Mouse (Mus musculus): Measurements from ENCODE around the gene Pacrg. TPM values are rescaled to one million over a fixed set of nuclear protein-coding genes. Genes with fewer than 3 reads are reported as not detected.

Pacrg gene
- total RNA-seq, 1 experiment from 2014 or later, result 0.89 TPM

DNA sequence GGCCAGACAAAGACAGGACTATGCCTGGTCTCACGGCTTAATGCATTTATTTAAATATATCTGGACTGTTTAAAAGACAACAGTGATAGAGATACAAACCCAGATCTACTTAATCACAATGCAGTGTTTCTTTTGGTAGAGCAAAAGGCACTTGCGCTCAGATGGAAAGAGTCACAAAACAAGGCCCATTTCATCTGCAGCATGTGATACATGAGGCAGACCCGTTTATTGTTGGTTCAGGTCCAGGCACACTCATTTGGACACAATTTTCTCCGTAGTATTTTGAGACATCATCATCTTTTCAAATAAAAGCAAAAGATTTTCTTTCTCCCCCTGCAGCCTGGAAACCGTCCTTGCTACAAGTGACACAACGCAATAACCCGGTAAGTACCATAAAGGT is 384.1 kb downstream of the Pacrg start:
- ATAC-seq (replicated peaks in 1 of 2; ENCODE audit: insufficient read depth in 1 of 2, low FRiP score in 2 of 2, low TSS enrichment in 1 of 2, low read depth in 1 of 2, poor library complexity in 2 of 2, severe bottlenecking in 2 of 2), result no peak

DNA sequence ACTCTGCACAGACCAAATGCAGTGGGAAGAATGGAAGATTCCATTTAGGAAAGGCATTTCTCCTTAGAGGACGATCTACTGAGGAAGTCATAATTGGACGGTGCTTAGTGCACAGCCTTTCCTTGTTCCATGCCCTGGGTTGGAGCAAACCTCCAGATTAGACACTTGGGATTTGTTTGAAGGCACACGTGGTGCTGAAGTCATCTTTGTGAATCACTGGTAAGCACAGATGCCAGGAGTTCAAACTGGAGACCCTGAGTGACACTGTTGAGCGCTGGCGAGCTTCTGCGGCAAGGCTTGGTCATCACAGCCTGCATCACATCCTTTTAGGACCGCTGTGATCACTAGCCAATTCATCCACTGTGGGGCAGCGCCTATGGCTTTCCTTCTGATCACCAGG is 385.7 kb downstream of the Pacrg start:
- no peak for ATAC-seq (replicated peaks in 1 of 2; ENCODE audit: insufficient read depth in 1 of 2, low FRiP score in 2 of 2, low TSS enrichment in 1 of 2, low read depth in 1 of 2, poor library complexity in 2 of 2, severe bottlenecking in 2 of 2)

DNA sequence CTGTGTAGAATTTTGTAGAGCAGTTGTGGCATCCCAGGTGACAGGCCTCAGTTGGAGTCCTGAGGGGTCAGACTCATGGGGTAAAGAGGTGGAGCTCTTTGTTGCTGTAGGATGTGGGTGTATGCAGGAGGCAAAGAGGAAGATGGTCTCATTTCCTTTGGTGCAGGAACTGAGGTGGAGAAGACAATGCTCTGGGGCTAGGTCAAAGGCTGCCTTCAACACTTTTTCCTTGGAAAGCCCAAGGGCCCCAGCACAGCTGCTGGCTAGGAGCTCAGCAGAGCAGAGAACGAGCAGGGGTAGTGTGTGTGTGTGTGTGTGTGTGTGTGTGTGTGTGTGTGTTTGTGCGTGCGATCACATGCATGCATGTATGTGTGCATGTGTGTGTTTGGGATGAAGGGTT is 387.3 kb downstream of the Pacrg start:
- no peak for ATAC-seq (replicated peaks in 1 of 2; ENCODE audit: insufficient read depth in 1 of 2, low FRiP score in 2 of 2, low TSS enrichment in 1 of 2, low read depth in 1 of 2, poor library complexity in 2 of 2, severe bottlenecking in 2 of 2)

DNA sequence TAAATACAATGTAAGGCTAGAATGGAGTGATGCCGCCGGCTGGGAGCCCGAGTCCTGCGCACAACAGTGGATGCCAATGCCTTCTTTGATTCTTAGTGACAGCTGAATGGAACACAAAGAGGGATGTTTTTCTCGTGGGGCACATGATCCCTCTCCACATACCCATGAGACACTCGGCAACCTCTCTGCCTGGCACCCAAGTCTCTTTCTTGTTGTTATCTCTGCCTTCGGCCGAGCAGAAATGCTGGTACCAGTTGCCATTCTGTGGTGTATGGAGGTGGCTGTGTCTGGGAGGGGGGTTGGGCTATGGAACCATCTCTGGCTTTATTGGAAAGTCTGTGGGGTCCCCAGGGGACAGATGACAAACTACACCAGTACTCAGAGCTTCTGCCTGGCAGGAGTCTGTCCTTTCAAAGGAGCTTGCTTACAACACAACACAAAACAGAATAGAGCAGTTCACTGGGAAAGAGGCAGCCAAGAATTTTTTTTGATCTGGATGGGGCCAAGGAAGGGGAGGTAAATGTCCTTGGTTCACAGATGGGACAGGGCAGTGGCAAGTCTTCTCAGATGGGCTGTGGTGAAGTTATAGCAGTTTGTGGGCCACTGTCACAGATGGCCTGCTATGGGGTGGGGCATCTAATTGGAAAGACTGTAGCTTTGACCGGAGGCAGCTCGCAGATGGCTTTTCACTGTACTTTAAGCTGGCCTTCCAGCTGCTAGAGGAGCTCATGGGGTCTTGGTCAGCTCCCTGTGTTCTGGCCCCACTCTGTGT is 388.6 kb downstream of the Pacrg start:
- ATAC-seq (replicated peaks in 1 of 2; ENCODE audit: insufficient read depth in 1 of 2, low FRiP score in 2 of 2, low TSS enrichment in 1 of 2, low read depth in 1 of 2, poor library complexity in 2 of 2, severe bottlenecking in 2 of 2), result no peak

DNA sequence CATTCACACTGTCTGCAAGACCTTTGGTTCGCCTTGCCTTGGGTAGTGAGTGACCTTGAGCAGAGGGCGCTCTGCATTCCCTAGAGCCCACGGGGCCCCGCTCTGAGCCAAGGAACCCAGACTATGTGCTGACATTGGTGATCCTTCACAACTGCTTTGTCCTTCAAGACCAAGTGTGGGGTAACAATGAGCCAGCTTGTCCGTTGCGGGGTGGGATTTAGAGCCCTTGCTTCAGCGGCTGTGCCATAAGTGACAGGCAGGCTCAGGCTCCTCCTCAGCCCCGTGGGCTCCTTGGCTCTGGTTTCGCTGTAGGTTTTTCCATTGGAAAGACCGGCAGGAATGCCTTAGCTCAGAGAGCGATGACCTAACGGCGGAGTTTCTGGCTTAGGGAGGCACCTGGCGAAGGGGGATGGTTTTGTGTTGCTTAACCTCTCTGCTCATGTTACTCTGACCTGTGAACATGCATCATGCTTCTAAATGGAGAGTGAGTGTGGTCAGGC is 390.3 kb downstream of the Pacrg start:
- ATAC-seq (replicated peaks in 1 of 2; ENCODE audit: insufficient read depth in 1 of 2, low FRiP score in 2 of 2, low TSS enrichment in 1 of 2, low read depth in 1 of 2, poor library complexity in 2 of 2, severe bottlenecking in 2 of 2), result no peak

DNA sequence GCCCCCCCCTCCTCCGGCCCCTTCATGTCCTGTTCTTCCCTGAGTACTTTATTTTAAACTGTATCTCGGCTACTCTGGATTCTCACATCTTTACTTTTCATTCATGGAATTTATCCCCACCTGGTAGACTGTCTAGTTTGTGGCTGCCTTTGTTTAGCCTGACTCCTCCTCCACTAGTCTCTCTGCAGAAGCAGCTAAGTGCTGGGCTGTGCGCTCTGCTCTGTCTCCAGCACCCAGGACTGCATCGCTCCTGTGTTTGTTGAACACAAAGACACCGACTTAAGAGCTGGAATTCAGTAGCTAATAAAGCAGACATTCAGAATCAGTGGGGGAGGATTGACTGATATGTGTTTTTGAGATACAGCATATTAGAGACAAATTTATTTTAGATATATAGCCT is 391.7 kb downstream of the Pacrg start:
- ATAC-seq (replicated peaks in 1 of 2; ENCODE audit: insufficient read depth in 1 of 2, low FRiP score in 2 of 2, low TSS enrichment in 1 of 2, low read depth in 1 of 2, poor library complexity in 2 of 2, severe bottlenecking in 2 of 2), result no peak

DNA sequence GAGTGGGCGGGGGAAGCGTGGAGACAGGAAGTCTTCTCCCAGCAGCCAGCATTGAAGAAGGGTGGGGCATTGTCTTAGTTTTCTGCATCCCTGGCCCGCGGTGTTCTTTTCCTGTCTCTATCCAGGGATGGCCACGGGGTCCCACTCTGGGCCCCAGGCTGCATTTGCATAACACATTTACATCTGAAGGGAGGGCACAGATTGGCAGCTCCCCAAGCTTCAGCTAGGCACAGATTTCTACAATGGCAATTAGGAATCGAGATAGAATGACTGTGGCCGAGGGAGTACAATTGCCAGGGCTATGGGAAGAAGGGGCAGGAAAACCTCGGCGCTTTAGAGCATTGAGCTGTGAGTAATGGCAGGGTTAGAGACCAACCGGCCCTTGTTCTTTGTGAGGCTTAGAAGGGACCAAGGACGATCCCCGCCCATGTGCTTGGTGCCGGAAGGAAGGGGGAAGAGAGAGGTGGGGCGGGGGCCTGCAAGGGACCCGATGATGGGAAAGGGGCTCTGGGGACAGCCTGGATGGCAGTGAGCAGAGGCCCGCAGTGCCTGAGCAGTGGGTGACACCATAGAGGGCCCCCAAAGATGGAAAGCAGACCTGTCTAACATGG is 398.5 kb downstream of the Pacrg start:
- no peak for ATAC-seq (replicated peaks in 1 of 2; ENCODE audit: insufficient read depth in 1 of 2, low FRiP score in 2 of 2, low TSS enrichment in 1 of 2, low read depth in 1 of 2, poor library complexity in 2 of 2, severe bottlenecking in 2 of 2)

DNA sequence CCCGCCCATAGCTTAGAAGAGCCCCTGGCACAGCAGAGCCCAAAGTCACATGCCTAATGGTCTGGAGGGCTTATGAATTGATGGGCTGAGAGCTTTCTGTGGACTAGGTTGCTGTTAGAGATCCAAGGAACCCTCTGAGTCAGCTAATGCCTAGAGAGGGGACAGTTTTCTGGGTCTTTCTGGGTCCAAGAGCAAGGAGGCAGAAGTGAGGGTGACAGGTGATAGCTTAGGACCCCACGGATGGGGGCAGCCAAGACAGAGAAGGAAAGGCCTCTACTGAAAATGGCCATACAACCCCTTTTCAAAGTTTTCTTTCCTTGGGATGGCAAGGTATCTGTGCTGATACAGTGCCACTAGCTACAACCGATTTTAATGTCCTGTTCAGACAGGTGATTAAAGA is 399.1 kb downstream of the Pacrg start:
- no peak for ATAC-seq (replicated peaks in 1 of 2; ENCODE audit: insufficient read depth in 1 of 2, low FRiP score in 2 of 2, low TSS enrichment in 1 of 2, low read depth in 1 of 2, poor library complexity in 2 of 2, severe bottlenecking in 2 of 2)

DNA sequence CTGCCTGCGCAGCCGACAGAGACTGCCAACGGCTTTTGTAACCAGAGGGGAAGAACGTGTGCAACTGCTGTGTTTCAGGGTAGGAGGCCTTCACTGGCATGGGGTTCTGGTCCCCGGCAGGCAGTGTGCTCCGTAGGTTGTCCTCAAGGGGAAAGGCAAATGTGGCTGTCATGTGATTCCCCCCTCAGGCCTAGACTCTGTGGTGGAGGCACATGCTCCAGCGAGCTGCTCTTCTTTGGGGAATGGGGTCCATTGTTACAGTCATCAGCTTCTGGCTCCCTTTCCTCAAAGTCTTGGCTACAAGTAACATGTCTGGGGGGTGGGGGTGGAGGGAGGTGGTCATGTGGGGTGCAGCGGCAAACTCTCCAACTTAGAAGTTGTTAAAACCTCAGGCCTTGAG is 400.3 kb downstream of the Pacrg start:
- ATAC-seq (replicated peaks in 1 of 2; ENCODE audit: insufficient read depth in 1 of 2, low FRiP score in 2 of 2, low TSS enrichment in 1 of 2, low read depth in 1 of 2, poor library complexity in 2 of 2, severe bottlenecking in 2 of 2), result peak in 1 of 2 experiments; percentile 32; a peak in 1 of 4 replicates

DNA sequence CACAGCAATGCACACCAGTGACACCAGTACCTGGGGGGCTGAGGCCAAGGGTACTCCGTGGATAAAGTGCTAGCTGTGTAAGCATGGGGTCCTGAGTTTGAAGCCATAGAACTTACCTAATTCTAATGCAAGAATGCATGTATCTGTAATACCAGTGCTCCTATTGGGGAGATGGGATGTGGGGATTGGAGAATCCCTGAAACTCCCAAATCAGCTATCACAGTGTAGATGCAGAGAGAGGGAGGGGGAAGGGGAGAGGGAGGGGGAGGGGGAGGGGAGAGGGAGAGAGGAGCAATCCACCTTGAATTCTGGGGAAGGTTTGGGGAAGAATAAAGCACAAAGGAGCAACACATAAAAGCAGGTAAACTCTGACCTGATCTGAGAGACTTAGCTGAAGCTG is 405.2 kb downstream of the Pacrg start:
- ATAC-seq (replicated peaks in 1 of 2; ENCODE audit: insufficient read depth in 1 of 2, low FRiP score in 2 of 2, low TSS enrichment in 1 of 2, low read depth in 1 of 2, poor library complexity in 2 of 2, severe bottlenecking in 2 of 2), result no peak

DNA sequence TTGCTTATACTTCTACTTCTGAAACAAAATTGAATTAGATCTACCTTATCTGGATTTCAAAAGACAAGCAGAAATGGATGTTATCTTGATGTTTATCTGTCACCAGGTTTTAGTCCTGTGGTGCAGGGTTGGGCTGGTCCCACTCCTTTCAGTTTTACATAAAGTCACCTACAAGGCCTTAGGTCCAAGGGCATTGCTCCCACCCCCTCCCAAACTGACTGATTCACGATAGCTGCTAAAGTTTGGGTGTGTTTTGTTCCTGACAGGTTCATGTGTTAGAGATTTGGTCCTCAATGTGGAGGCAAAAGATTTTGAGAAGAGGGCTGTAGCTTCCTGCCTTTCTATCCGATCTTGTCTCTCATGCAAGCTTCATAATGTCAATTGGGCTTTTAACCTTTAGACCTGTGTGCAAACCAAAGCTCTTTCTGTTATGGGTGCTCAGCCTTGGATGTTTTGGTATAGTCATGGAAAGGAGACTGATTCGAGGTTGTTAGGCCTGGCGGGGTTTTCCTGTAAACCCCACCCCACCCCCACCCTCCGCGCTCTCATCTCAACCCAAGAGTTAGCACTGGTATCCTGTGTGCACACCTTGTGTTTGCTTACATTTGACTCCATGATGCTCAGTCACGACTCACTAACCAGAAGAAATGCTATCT is 407.5 kb downstream of the Pacrg start:
- no peak for ATAC-seq (replicated peaks in 1 of 2; ENCODE audit: insufficient read depth in 1 of 2, low FRiP score in 2 of 2, low TSS enrichment in 1 of 2, low read depth in 1 of 2, poor library complexity in 2 of 2, severe bottlenecking in 2 of 2)

DNA sequence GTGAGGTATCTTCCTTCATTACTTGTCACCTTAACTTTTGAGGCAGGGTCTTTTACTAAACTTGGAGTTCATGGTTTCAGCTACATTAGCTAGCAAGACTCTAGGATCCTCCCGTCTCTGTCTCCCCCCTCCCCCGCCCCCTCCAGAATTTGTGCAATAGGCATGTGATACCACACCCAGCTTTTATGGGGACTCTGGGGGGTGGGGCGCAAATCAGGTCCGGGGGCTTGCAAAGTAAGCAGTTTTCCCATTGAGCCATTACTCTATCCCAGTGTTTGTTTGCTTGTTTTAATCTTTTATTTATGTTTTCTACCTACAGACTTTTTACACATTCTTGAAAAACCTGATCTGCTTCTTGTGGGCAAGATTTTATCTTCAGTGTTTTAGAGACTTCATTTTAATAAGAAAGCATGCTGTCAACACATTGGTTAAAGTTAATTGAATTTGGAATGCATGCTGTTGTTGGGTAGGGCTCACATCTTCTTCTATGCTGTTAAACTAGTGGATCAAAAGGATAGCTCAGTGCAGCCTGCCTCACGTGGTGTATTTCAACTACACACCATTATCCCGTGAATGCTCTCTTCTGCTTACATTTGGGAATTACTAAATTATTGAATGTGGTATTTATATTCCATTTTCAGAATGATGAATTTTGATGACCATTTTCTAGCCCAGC is 408.1 kb downstream of the Pacrg start:
- ATAC-seq (replicated peaks in 1 of 2; ENCODE audit: insufficient read depth in 1 of 2, low FRiP score in 2 of 2, low TSS enrichment in 1 of 2, low read depth in 1 of 2, poor library complexity in 2 of 2, severe bottlenecking in 2 of 2), result no peak

DNA sequence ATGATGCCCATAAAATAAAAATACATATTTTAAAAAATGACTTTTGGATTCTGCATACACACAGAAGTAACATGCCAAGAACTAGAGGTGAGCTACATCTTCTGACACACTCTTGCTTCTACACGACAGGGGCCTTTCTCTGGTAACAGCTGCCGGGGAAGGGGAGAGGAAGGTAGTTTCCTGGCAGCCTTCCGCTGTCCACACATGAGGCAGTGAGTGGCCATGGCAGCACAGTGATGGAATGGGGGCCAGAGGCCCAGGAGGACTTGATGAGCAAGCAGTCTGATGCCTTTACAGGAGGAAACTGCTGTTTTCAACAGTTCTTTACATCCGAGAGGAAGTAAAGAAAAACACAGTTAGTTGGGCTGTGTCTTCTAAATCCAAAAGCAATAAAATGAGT is 409.3 kb downstream of the Pacrg start:
- ATAC-seq (replicated peaks in 1 of 2; ENCODE audit: insufficient read depth in 1 of 2, low FRiP score in 2 of 2, low TSS enrichment in 1 of 2, low read depth in 1 of 2, poor library complexity in 2 of 2, severe bottlenecking in 2 of 2), result no peak

DNA sequence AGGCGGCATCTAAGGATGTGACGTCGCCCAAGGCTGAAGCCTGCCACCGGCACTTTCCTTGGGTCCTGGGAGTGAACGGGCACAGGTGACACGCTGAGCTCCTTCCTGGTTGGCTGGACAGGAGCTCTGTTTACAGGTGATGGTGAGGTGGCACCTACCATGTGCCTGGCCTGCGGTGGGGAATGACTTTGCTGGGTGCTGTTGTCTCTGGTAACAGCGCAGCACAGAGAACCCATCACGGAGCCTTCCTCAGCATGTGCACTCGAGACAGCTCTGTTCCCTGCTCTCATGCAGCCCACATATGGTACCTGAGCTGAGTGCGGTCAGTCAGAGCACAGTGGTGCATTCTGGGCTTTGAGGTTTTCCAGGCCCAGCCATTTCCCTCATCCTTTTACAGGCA is 410.7 kb downstream of the Pacrg start:
- ATAC-seq (replicated peaks in 1 of 2; ENCODE audit: insufficient read depth in 1 of 2, low FRiP score in 2 of 2, low TSS enrichment in 1 of 2, low read depth in 1 of 2, poor library complexity in 2 of 2, severe bottlenecking in 2 of 2), result no peak

DNA sequence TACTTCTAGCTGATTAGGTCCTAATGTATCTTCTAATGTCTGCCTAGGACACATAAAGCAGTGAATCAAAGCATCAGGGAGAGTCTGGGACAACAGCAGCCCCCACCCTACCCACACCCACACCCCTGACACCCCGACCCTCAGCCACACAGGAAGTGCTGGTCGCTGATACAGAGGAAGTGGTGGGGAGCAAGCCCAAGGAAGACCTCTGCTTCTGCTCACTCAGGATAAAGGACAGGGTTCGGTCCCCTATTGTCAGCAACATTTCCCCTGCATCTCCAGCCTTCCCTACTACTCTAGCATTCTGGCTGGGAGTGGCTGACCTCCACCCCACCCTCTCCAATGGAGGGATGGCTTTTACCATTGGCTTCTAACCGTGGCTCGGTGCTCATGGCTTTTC is 414.8 kb downstream of the Pacrg start:
- ATAC-seq (replicated peaks in 1 of 2; ENCODE audit: insufficient read depth in 1 of 2, low FRiP score in 2 of 2, low TSS enrichment in 1 of 2, low read depth in 1 of 2, poor library complexity in 2 of 2, severe bottlenecking in 2 of 2), result peak; percentile 82 to 84

DNA sequence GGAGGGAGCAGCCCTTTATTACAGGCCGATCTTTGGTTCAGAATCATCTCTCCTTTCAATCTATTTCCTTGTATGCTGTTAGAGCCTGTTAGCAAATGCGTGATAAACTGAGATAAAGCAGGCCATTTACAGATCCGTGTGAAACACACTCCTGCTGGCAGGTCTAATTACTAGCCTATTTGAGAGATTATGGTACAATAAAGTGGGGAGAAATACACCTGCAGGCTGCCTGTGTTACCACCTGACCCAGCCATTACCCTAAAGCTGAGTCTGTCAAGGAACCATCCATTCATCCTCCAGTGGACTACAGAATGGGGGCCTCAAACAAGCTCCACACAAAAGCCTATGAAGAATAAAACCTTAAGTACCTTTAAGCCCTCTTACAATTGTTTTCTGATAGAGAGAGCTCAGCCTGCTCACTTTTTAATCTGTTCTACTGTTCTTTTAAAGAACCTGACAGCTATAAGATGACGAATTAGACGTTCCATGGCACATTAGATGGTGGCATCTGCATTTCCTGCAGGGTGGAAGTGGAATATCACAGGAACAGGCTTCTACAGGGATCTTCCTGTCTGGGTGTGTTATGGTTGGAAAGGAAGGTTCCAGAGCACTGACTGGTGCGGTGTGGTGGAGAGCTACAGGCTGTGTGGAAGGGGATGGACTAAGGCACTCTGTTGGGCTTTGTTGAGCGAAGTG is 422.4 kb downstream of the Pacrg start:
- ATAC-seq (replicated peaks in 1 of 2; ENCODE audit: insufficient read depth in 1 of 2, low FRiP score in 2 of 2, low TSS enrichment in 1 of 2, low read depth in 1 of 2, poor library complexity in 2 of 2, severe bottlenecking in 2 of 2), result no peak

DNA sequence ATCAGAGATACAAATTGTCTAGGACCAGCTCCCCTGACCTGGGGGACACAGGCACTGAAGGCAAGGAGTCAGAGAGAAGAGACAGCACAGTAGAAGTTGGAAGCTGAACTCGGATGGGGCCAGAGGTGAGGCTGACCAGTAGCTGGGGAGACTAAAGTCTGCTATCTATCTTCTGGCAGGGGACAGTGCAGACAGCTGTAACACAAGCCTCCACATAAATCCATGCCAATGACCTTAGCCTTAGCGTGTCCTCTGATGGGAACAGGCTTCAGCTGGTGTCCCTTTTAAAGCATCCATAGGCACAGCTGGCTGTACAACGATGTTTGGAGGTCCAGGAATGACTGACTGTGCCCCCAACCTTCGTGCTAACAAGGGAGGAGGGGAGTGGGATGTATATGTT is 423.1 kb downstream of the Pacrg start:
- no peak for ATAC-seq (replicated peaks in 1 of 2; ENCODE audit: insufficient read depth in 1 of 2, low FRiP score in 2 of 2, low TSS enrichment in 1 of 2, low read depth in 1 of 2, poor library complexity in 2 of 2, severe bottlenecking in 2 of 2)
